ENCODE assay signal across 28 mouse cellular contexts in the genomic region with DNA sequence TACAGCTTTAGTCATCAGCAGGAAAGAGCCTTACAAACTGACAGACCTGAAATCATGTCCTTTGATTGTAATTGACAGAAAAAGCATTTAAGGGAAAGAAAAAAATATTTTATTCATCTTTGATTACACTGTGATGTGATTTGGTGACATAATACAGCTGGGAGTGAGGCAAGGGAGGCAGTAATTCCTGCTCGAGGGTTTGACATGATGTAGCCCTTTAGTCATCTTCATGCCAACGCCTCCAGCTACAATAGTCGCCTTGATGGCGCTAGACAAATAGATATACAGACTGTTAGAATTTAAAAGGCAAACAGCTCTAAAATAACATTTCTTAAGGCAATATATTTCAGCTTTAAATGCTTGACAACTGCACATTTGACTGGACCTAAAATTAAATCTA.
A peak's percentile ranks its signal among the peaks of the same experiment; 100 is the strongest.
DNase-seq lines count a peak whose midpoint lies in the region; ATAC-seq and TF ChIP-seq lines count a peak whose summit lies in the region.
"Had no signal": no experiment of that assay in that cellular context is flagged by ENCODE, and none has a peak within 500 bp of the region (broad histone marks: within the 10 kb centered on the region; RNA-seq: fewer than 3 reads in every experiment).

No protein-coding gene starts in this region.

- ATAC-seq in forebrain, embryonic 12.5 days (ENCODE audit: low FRiP score) = peak; percentile 67; the same call in 1 of the 2 replicates
- ATAC-seq in forebrain, postnatal 0 days = no peak; the same call in 1 of the 2 replicates
- peak; percentile 76; the same call in 1 of the 2 replicates for ATAC-seq in lung, embryonic 14.5 days (ENCODE audit: insufficient read depth)
- ATAC-seq in midbrain, embryonic 15.5 days (replicated peaks) = 0 out of 2 replicates have a peak, but pooled peaks have one; percentile 62
- no peak for ATAC-seq in midbrain, embryonic 13.5 days
- ATAC-seq: activated CD4-positive, CD25-positive, alpha-beta regulatory T cell, adult 4 months; CD4-positive, CD25-positive, alpha-beta regulatory T cell, adult 4 months; forebrain, embryonic 15.5 days; Patski had no signal

- H3K27ac ChIP-seq in forebrain, embryonic 12.5 days = no peak overlapping the region
- no peak overlapping the region for H3K27ac ChIP-seq in forebrain, postnatal 0 days (ENCODE audit: low read depth, low read length)
- no peak overlapping the region for H3K27ac ChIP-seq in lung, embryonic 14.5 days (ENCODE audit: low read depth)
- no peak overlapping the region for H3K27ac ChIP-seq in midbrain, embryonic 15.5 days
- no peak overlapping the region for H3K27ac ChIP-seq in midbrain, embryonic 13.5 days
- H3K27ac ChIP-seq: embryonic facial prominence, embryonic 13.5 days; embryonic facial prominence, embryonic 15.5 days; forebrain, embryonic 10.5 days; forebrain, embryonic 15.5 days had no signal

- no peak overlapping the region for H3K9ac ChIP-seq in forebrain, embryonic 12.5 days
- H3K9ac ChIP-seq in forebrain, postnatal 0 days = no peak overlapping the region
- H3K9ac ChIP-seq in lung, embryonic 14.5 days = no peak overlapping the region
- no peak overlapping the region for H3K9ac ChIP-seq in midbrain, embryonic 15.5 days
- H3K9ac ChIP-seq in midbrain, embryonic 13.5 days (replicated peaks) = no peak overlapping the region
- H3K9ac ChIP-seq: embryonic facial prominence, embryonic 13.5 days; embryonic facial prominence, embryonic 15.5 days; forebrain, embryonic 15.5 days had no signal

- H3K36me3 ChIP-seq in forebrain, embryonic 12.5 days (replicated peaks) = no peaks in the 10 kb centered on the region
- H3K36me3 ChIP-seq in forebrain, postnatal 0 days (ENCODE audit: insufficient read depth) = no peaks in the 10 kb centered on the region
- no peaks in the 10 kb centered on the region for H3K36me3 ChIP-seq in lung, embryonic 14.5 days (ENCODE audit: insufficient read depth)
- no peaks in the 10 kb centered on the region for H3K36me3 ChIP-seq in midbrain, embryonic 15.5 days (replicated peaks)
- H3K36me3 ChIP-seq in midbrain, embryonic 13.5 days = no peaks in the 10 kb centered on the region
- H3K36me3 ChIP-seq: embryonic facial prominence, embryonic 13.5 days; embryonic facial prominence, embryonic 15.5 days; forebrain, embryonic 10.5 days; forebrain, embryonic 15.5 days; G1E had no signal

- H3K4me2 ChIP-seq in forebrain, embryonic 12.5 days = no peak overlapping the region
- no peak overlapping the region for H3K4me2 ChIP-seq in forebrain, postnatal 0 days (ENCODE audit: low read depth)
- H3K4me2 ChIP-seq in lung, embryonic 14.5 days = no peak overlapping the region
- no peak overlapping the region for H3K4me2 ChIP-seq in midbrain, embryonic 15.5 days
- H3K4me2 ChIP-seq in midbrain, embryonic 13.5 days (replicated peaks) = no peak overlapping the region
- H3K4me2 ChIP-seq: embryonic facial prominence, embryonic 13.5 days; embryonic facial prominence, embryonic 15.5 days; forebrain, embryonic 15.5 days had no signal

- H3K27me3 ChIP-seq in forebrain, embryonic 12.5 days = no peaks in the 10 kb centered on the region
- H3K27me3 ChIP-seq in forebrain, postnatal 0 days (ENCODE audit: insufficient read depth, low read length) = no peaks in the 10 kb centered on the region
- H3K27me3 ChIP-seq in lung, embryonic 14.5 days (ENCODE audit: insufficient read depth, low read length) = no peaks in the 10 kb centered on the region
- H3K27me3 ChIP-seq in midbrain, embryonic 15.5 days (replicated peaks) = no peaks in the 10 kb centered on the region
- H3K27me3 ChIP-seq in midbrain, embryonic 13.5 days = no peaks in the 10 kb centered on the region
- H3K27me3 ChIP-seq: CH12.LX; embryonic facial prominence, embryonic 13.5 days; embryonic facial prominence, embryonic 15.5 days; forebrain, embryonic 15.5 days; Patski had no signal

- no peaks in the 10 kb centered on the region for H3K9me3 ChIP-seq in forebrain, embryonic 12.5 days
- no peaks in the 10 kb centered on the region for H3K9me3 ChIP-seq in forebrain, postnatal 0 days (ENCODE audit: low read length)
- no peaks in the 10 kb centered on the region for H3K9me3 ChIP-seq in lung, embryonic 14.5 days (ENCODE audit: low read depth, low read length)
- H3K9me3 ChIP-seq in midbrain, embryonic 15.5 days = no peaks in the 10 kb centered on the region
- H3K9me3 ChIP-seq in midbrain, embryonic 13.5 days = no peaks in the 10 kb centered on the region
- H3K9me3 ChIP-seq: embryonic facial prominence, embryonic 13.5 days; embryonic facial prominence, embryonic 15.5 days; forebrain, embryonic 10.5 days; forebrain, embryonic 15.5 days had no signal

- TF ChIP-seq CTCF in forebrain, postnatal 0 days (IDR thresholded peaks at IDR 0.05; ENCODE audit: low read depth) = no peak
- no peak for TF ChIP-seq CTCF in lung, embryonic 14.5 days (IDR thresholded peaks at IDR 0.05; ENCODE audit: low read depth)
- TF ChIP-seq CTCF in brain, embryonic 14.5 days (IDR thresholded peaks at IDR 0.05; ENCODE audit: borderline replicate concordance, extremely low read depth, insufficient read depth, insufficient read length) = no peak

- DNase-seq in forebrain, postnatal 0 days = no peak
- DNase-seq in lung, embryonic 14.5 days = peak; percentile 63
- DNase-seq in lung, postnatal 25 days (ENCODE audit: low spot score) = no peak
- DNase-seq in brain, embryonic 14.5 days (ENCODE audit: low read depth) = peak; percentile 71
- DNase-seq: adrenal gland, adult 8-10 months; adrenal gland, postnatal 14 days; adrenal gland, postnatal 36 days; B cell, adult 2 months; cerebellum, adult 11 months; cerebellum, adult 18-20 months; cerebellum, adult 8-10 months; cerebellum, adult 9-11 months; cerebellum, postnatal 14 days; cerebellum, postnatal 36 days; embryo, embryonic 11 days had no signal

- H3K4me3 ChIP-seq in forebrain, embryonic 12.5 days (replicated peaks) = no peak overlapping the region
- H3K4me3 ChIP-seq in forebrain, postnatal 0 days (ENCODE audit: low read depth, low read length) = no peak overlapping the region
- no peak overlapping the region for H3K4me3 ChIP-seq in lung, embryonic 14.5 days (ENCODE audit: low read depth, low read length)
- H3K4me3 ChIP-seq in midbrain, embryonic 15.5 days = no peak overlapping the region
- no peak overlapping the region for H3K4me3 ChIP-seq in midbrain, embryonic 13.5 days (replicated peaks)
- H3K4me3 ChIP-seq: embryonic facial prominence, embryonic 13.5 days; embryonic facial prominence, embryonic 15.5 days; erythroblast, embryonic 14.5 days; forebrain, embryonic 10.5 days; forebrain, embryonic 15.5 days had no signal

- no peak for TF ChIP-seq POLR2A in brain, embryonic 14.5 days (IDR thresholded peaks at IDR 0.05; ENCODE audit: borderline replicate concordance, extremely low read depth, insufficient read depth, insufficient read length, poor library complexity, severe bottlenecking)

- 0 out of 2 replicates have a peak, but pooled peaks cover 2% of the 10 kb centered on the region for H3K4me1 ChIP-seq in forebrain, embryonic 12.5 days
- no peaks in the 10 kb centered on the region; the same call in 1 of the 2 replicates for H3K4me1 ChIP-seq in forebrain, postnatal 0 days (ENCODE audit: insufficient read depth)
- H3K4me1 ChIP-seq in lung, embryonic 14.5 days (ENCODE audit: insufficient read depth) = no peaks in the 10 kb centered on the region
- no peaks in the 10 kb centered on the region for H3K4me1 ChIP-seq in midbrain, embryonic 15.5 days
- H3K4me1 ChIP-seq in midbrain, embryonic 13.5 days (replicated peaks) = 0 out of 2 replicates have a peak, but pooled peaks cover 5% of the 10 kb centered on the region
- H3K4me1 ChIP-seq: embryonic facial prominence, embryonic 13.5 days; embryonic facial prominence, embryonic 15.5 days; forebrain, embryonic 10.5 days had no signal

- WGBS in forebrain, embryonic 12.5 days = 61% methylated on average over 4 of the region's 4 CpGs
- WGBS in forebrain, postnatal 0 days = 43% methylated on average over 4 of the region's 4 CpGs
- 25% methylated on average over 4 of the region's 4 CpGs for WGBS in lung, embryonic 14.5 days
- WGBS in midbrain, embryonic 15.5 days = 53% methylated on average over 4 of the region's 4 CpGs
- 60% methylated on average over 4 of the region's 4 CpGs for WGBS in midbrain, embryonic 13.5 days

Comparison
In these comparisons a context has a peak if more than half of its experiments do, and no peak if none do; other contexts are left out.
1. ATAC-seq: peak in forebrain, embryonic 12.5 days (single experiment), lung, embryonic 14.5 days (single experiment) and midbrain, embryonic 15.5 days (single experiment); none in forebrain, postnatal 0 days (single experiment) and midbrain, embryonic 13.5 days (single experiment).
2. DNase-seq: peak in lung, embryonic 14.5 days (single experiment) and brain, embryonic 14.5 days (single experiment); none in forebrain, postnatal 0 days (single experiment) and lung, postnatal 25 days (single experiment).